Mouse (Mus musculus) MEL (cell line): ENCODE measurements around the gene Scgb1b30.

ENCODE experiments used
- CTCF ChIP-seq, 3 experiments: IDR thresholded peaks in 2 of 3; conservative IDR thresholded peaks in 1 of 3; 2 replicates each; pipeline ENCODE4 v1.5.1; 2011 to 2012; ENCODE audit warnings: low read length in 3 of 3, low read depth in 2 of 3, mild to moderate bottlenecking in 2 of 3, improper control_type of control experiment in 1 of 3, inconsistent platforms in 1 of 3, mixed read lengths in 1 of 3, moderate library complexity in 1 of 3; ENCODE audit not compliant: control insufficient read depth in 1 of 3, insufficient read depth in 1 of 3, poor library complexity in 1 of 3, severe bottlenecking in 1 of 3
- MYB ChIP-seq: IDR thresholded peaks from 2 replicates; pipeline ENCODE4 v1.6.1; 2011; ENCODE audit warnings: mild to moderate bottlenecking, low read depth, low read length, improper control_type of control experiment
- POLR2A ChIP-seq, 2 experiments: IDR thresholded peaks; 2 replicates each; pipeline ENCODE4 v1.6.1; 2011 to 2012; ENCODE audit warnings: low read length in 2 of 2, mild to moderate bottlenecking in 2 of 2, control low read depth in 1 of 2, improper control_type of control experiment in 1 of 2, low read depth in 1 of 2, moderate library complexity in 1 of 2; ENCODE audit not compliant: control insufficient read depth in 1 of 2, insufficient read depth in 1 of 2, poor library complexity in 1 of 2
- UBTF ChIP-seq: IDR thresholded peaks from 2 replicates; pipeline ENCODE4 v1.6.1; 2012; ENCODE audit warnings: low read depth, mild to moderate bottlenecking, inconsistent platforms, low read length, improper control_type of control experiment, moderate library complexity, borderline replicate concordance; ENCODE audit not compliant: insufficient read depth

DNA sequence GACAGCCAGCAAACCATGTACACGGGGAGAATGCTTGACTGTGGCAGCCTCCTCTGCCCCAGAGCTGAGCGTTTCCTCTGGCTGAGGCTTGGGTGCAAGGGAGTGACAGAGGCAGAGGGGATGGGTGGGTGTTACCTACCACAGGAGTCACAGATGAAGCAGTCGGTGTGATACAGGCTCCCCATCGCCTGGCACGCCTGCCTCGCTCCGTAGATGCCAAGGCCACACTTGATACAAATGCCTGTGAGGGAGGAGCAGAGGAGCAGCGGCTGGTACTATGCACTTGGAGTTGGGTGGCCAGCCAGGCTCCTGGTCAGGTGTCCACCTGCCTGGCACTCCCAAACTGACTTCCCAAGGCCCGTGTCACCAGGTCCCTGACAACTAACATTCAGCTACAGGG lies 30.1 kb downstream of the Scgb1b30 start:
- TF ChIP-seq CTCF (IDR thresholded peaks at IDR 0.05 in 2 of 3, conservative IDR thresholded peaks at IDR 0.05 in 1 of 3; ENCODE audit: control insufficient read depth in 1 of 3, insufficient read depth in 1 of 3, low read depth in 2 of 3, low read length in 3 of 3, poor library complexity in 1 of 3, severe bottlenecking in 1 of 3) (no peak), MYB (no peak), UBTF (no peak), POLR2A (IDR thresholded peaks at IDR 0.05; ENCODE audit: control insufficient read depth in 1 of 2, insufficient read depth in 1 of 2, low read depth in 1 of 2, low read length in 2 of 2, poor library complexity in 1 of 2) (no peak)
